Mouse (Mus musculus) kidney, embryonic 14.5 days (tissue): ENCODE results near the gene Ntrk3. TPM values are rescaled to one million over a fixed set of nuclear protein-coding genes. Genes with fewer than 3 reads are reported as not detected.

Experiments
- ATAC-seq: fragments of 200-750 bp; cut with Nextera tagmentation; 2 replicates; pipeline ENCODE4 v1.8.0; 2017; ENCODE audit warnings: moderate number of reproducible peaks, mild to moderate bottlenecking, moderate TSS enrichment, moderate library complexity; ENCODE audit not compliant: low FRiP score, low TSS enrichment
- H3K27ac ChIP-seq: fragments of 300-500 bp; sonication (generic); 2 replicates; pipeline ENCODE4 v1.5.1; 2014; ENCODE audit warnings: low read depth, mild to moderate bottlenecking, low read length, moderate library complexity, mixed read lengths
- H3K27me3 ChIP-seq: fragments of 300-500 bp; sonication (generic); 2 replicates; pipeline ENCODE4 v1.6.1; 2014; ENCODE audit warnings: mild to moderate bottlenecking, low read length; ENCODE audit not compliant: control insufficient read depth, insufficient read depth
- H3K36me3 ChIP-seq: fragments of 300-500 bp; sonication (generic); 2 replicates; pipeline ENCODE4 v1.6.1; 2014; ENCODE audit warnings: low read length, mixed read lengths; ENCODE audit not compliant: control insufficient read depth, insufficient read depth
- H3K4me1 ChIP-seq: fragments of 300-500 bp; sonication (generic); 2 replicates; pipeline ENCODE4 v1.6.1; 2014; ENCODE audit warnings: low read length, mixed read lengths; ENCODE audit not compliant: control insufficient read depth, insufficient read depth
- H3K4me2 ChIP-seq: fragments of 300-500 bp; sonication (generic); replicated peaks from 2 replicates; pipeline ENCODE4 v1.6.1; 2014; ENCODE audit warnings: low read depth, mild to moderate bottlenecking, low read length
- H3K4me3 ChIP-seq: fragments of 300-500 bp; sonication (generic); 2 replicates; pipeline ENCODE4 v1.5.1; 2014; ENCODE audit warnings: mild to moderate bottlenecking, low read length
- H3K9ac ChIP-seq: fragments of 300-500 bp; sonication (generic); 2 replicates; pipeline ENCODE4 v1.6.1; 2014; ENCODE audit warnings: low read depth, mild to moderate bottlenecking, low read length, moderate library complexity
- H3K9me3 ChIP-seq: fragments of 300-500 bp; sonication (generic); 2 replicates; pipeline ENCODE4 v1.6.1; 2016; ENCODE audit warnings: low read length; ENCODE audit not compliant: control insufficient read depth
- WGBS: fragments of 180-500 bp; shearing (Covaris S2); extraction: QIAGEN DNeasy Blood & Tissue Kit; methylation state at CpG from one replicate; pipeline ENCODE4 v1.1.7; 2014; 5-methylcytosine and 5-hydroxymethylcytosine counted together
- polyA plus RNA-seq: library from polyadenylated mRNA; unstranded; fragments of >200 nt; fragmentation: Nextera tagmentation; extraction: Ambion mirVana; gene quantifications from 2 replicates; pipeline ENCODE4 v1.2.1, GENCODE M21; 2014

Ntrk3 gene
- polyA plus RNA-seq, 1 experiment from 2014 or later = 5.1 TPM

DNA sequence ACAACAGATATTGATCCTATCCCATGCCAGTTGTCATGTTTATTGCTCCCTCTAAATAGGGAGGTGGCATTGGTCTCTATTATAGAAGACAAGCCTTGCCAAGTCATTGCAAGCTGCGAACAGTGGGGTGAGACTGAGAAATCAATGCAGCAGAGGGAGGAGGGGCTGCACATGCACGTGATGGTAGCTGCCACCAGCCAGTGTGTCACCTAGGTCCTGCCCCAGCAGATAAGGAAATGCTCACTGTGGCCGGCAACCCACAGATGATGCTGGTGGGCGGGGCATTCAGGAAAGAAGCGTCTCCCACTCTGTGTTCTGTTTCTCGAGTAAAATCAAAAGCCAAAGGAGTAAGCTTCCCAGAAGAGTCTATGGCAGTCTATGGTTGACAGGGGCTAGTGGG, 154.1 kb downstream of the Ntrk3 start:
- Histone ChIP-seq H3K27ac (no peak overlapping the region), H3K4me2 (no peak overlapping the region), H3K27me3 (peaks cover 37% of the 10 kb centered on the region), H3K36me3 (no peaks in the 10 kb centered on the region), H3K4me3 (no peak overlapping the region), H3K4me1 (no peaks in the 10 kb centered on the region), H3K9ac (no peak overlapping the region), H3K9me3 (no peaks in the 10 kb centered on the region)
- ATAC-seq = no peak
- WGBS = 57% methylated on average over 6 of the region's 6 CpGs

DNA sequence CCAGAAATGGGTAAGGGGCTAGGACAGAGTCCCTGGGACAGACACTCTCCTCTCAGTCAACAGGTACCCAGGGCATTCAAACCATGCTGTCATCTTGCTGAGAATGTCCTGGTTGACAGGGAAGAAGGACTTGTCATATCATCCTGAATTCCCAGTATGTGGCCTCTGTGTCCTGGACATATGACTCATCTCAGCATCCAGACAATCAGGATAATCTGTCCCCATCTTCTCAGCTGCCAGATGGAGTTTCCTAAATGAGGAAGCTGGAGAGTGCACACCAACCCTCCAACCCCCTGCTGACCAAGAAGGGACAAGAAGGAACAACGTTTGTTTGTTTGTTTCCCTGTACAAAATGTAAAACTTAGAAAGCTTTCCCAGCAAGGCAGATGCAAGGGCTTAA, 156.5 kb downstream of the Ntrk3 start:
- Histone ChIP-seq H3K36me3 (no peaks in the 10 kb centered on the region), H3K27ac (no peak overlapping the region), H3K9me3 (no peaks in the 10 kb centered on the region), H3K4me3 (no peak overlapping the region), H3K4me2 (no peak overlapping the region), H3K27me3 (peaks cover 45% of the 10 kb centered on the region), H3K9ac (no peak overlapping the region), H3K4me1 (no peaks in the 10 kb centered on the region)
- 70% methylated on average over 1 of the region's 1 CpGs for WGBS
- ATAC-seq = no peak

DNA sequence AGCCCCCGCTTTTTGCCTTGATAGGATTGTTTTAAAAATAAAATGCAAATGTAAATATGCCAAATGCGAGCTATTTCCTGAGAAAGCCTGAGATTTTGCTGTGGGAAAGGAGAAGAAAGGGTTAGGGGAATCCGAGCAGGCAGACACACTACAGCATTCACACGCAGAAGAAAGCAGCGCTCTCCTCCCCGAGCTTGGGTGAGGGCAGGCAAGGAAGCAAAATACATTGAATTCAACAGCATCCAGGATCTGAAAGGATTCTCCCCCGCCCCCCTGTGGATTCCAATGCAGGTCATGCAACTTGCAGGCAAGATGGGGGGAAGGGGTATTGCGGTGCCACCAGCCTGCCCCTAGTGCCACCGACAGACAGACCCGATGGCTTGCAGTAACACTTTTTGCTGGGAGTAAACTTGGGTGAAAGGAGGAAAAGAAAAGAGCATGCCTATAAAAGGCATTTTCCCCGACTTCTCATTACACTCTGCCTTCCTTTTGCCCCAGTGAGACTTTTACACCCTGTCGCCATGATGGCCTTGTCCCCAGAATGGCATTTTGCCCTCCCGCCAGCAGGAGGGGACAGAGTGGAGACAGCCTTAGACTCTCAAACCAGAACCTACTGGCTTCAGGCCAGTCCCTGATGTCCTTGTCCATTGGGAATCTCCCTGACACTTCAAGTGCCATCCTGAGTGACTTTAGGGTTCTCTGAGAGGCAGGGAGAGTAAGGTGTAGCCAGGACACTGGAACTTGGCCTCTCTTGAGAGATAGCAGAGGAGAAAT, 158.2 kb downstream of the Ntrk3 start:
- no peak for ATAC-seq
- Histone ChIP-seq H3K9ac (0 out of 2 replicates have a peak overlapping the region, but pooled peaks have one; percentile 19), H3K4me3 (peak overlapping the region; percentile 45), H3K4me2 (peak overlapping the region; percentile 83), H3K27me3 (peaks cover 52% of the 10 kb centered on the region), H3K9me3 (no peaks in the 10 kb centered on the region), H3K27ac (no peak overlapping the region), H3K36me3 (no peaks in the 10 kb centered on the region), H3K4me1 (no peaks in the 10 kb centered on the region)
- 6% methylated on average over 13 of the region's 13 CpGs for WGBS

DNA sequence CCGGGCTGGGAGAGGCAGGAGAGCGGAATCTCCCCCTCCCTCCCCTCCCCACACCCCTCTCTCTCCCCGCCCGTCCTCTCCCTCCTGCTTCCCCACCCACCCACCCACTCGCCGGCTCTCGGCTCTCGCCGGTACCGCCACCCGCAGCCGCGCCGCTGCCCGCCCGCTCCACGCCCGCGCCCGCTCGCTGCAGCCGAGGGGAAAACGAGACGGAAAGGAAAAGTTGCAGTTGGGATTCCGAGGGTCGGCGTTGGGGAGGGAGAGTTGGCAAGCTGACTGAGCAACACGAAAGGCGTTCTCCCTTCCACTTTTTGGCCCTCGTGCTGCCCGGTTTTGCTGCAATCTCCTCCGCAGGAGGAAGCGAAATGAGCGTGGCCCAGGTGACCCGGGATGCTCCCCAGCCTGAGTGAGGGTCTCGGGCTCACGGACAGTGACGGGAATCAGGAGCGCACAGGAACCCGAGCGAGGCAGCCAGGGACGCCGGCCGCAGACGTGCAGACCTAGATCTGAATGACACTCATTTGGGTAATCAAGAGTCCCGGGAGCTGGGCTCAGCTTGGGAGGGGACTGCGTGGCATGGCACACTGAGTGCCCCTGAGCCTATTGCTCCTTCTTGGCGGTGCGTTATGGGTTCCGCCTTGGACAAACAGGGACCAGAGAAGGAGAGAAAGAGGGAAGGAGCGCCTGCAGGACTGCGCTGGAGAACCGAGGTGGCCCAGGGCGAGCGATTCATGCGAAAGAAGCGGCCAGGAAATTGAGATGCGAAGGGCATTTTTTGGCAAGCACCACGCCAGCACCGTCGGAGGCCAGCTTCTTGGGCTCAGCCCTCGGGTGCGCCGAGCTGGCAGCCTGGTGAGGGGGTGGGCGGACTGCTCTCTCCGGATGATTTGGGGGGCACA, 159.1 kb downstream of the Ntrk3 start:
- peak overlapping the region; percentile 19; the same call in 1 of the 2 replicates for H3K9ac ChIP-seq
- peak; percentile 24; the same call in 1 of the 2 replicates for ATAC-seq
- H3K4me3 ChIP-seq = peak overlapping the region; percentile 45
- H3K4me1 ChIP-seq = no peaks in the 10 kb centered on the region
- no peaks in the 10 kb centered on the region for H3K9me3 ChIP-seq
- peak overlapping the region; percentile 83 for H3K4me2 ChIP-seq
- WGBS = under 1% methylated on average over 62 of the region's 66 CpGs
- H3K36me3 ChIP-seq = no peaks in the 10 kb centered on the region
- peaks cover 48% of the 10 kb centered on the region for H3K27me3 ChIP-seq
- H3K27ac ChIP-seq = no peak overlapping the region

DNA sequence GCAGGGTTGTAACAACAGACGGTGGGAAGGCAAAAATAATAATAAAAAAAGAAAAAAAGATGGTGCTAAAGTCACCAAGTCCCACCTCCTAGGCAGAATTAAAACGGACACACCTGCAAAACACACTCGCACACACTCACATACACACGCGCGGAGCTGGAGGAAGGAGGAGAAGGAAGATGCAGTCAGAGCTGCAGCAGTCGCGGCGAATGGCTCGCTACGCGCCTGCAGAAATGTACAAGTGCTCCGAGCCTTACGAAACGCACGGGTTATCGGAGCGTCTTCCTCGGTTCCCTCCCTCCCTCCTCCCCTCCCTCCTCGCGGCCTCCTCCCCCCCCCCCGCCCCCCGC, 159.7 kb downstream of the Ntrk3 start:
- Histone ChIP-seq H3K27me3 (peaks cover 41% of the 10 kb centered on the region), H3K9me3 (no peaks in the 10 kb centered on the region), H3K4me1 (no peaks in the 10 kb centered on the region), H3K9ac (peak overlapping the region; percentile 45; the same call in 1 of the 2 replicates), H3K4me2 (peak overlapping the region; percentile 83), H3K27ac (no peak overlapping the region), H3K36me3 (no peaks in the 10 kb centered on the region), H3K4me3 (peak overlapping the region; percentile 45)
- ATAC-seq = peak; percentile 40
- WGBS = 0% methylated on average over 16 of the region's 23 CpGs

DNA sequence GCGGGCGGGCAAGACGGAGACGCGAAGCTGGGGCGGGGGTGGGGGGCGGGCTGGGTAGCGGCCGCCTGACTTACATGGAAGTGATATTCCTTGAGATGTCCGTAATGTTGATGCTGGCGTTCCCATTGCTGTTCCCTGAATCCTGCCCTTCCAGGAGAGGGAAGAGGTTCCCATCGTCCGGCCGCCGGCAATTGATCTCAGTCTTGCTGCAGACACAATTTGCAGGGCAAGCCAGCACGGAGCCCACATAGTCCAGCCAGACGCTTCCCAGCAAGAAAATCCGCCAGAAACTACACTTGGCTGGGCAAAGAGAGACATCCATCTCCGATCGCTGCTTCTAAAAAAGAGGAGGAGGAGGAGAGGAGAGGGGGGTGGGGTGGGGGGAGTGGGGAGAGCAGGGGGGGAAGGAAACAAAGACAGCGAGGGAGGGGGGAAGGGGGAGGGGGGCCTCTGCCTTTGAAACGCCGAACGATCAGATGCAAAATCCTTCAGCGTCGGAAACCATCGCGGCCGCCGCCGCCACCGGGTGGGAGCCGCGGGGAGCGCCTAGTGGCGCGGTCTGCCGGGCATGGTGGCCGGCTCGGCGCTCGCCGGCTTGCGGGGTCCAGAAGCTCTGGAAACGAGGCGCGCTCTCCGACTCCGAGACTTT, 160.2 kb downstream of the Ntrk3 start:
- Histone ChIP-seq H3K36me3 (no peaks in the 10 kb centered on the region), H3K4me1 (no peaks in the 10 kb centered on the region), H3K4me3 (peak overlapping the region; percentile 45), H3K9ac (peak overlapping the region; percentile 45; the same call in 1 of the 2 replicates), H3K4me2 (peak overlapping the region; percentile 83), H3K27ac (no peak overlapping the region), H3K27me3 (peaks cover 40% of the 10 kb centered on the region), H3K9me3 (no peaks in the 10 kb centered on the region)
- WGBS = under 1% methylated on average over 40 of the region's 49 CpGs
- ATAC-seq = peak; percentile 26

DNA sequence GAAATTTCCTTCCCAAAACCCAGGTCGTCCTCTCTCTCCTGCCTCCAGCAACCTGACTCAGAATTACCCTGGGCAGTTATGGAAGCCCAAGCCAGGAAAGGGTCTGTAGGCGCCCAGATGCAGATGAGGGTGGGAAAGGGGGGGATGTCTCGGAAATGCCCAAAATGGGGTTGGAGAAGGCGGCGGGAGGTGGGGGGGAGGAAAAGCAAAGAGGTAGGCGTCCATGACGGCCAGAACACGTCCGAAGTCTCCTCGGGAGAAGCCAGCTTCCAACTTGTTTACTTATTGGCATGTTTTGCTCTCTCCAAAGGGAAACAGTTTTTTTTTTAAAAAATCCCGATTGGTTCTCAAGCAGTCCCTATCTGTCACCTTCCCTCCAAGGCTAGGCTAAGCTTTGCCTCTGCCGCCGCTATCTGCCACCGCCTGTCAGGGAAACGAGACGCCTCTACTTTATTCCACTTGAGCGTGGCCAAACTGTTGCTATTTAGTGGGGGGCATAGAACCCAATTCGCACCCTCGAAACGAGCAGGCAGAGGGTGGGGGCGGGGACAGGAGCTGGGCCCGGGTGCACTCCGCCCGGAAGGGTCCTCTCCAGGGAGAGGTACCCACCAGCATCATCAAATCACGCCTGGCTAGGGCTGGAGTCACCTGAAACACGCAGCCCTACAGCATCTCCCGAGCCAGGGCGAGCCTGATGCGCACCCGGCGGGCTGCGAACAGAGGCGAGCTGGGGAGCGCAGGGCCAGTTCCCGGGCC, 160.9 kb downstream of the Ntrk3 start:
- WGBS = 1% methylated on average over 32 of the region's 35 CpGs
- H3K9ac ChIP-seq = peak overlapping the region; percentile 45; the same call in 1 of the 2 replicates

DNA sequence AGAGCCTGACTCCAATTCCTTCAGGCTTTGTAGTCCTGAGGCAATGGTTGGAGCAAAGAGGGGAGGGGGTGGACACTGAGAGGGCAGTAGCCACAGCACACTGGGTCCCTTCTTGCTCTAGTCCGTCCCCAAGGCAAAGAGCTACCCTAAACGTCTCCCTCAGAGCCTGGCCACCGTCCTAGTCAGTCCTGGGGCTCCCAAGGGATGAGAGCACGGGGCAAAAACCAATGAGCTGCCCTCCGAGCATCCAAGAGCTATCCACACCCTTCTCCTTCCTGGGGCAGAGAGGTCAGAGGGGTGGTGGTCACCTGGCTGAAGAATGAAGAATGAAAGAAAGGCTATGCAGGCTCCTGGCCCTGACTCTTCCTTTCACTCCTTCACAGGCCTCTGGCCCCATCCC, 161.6 kb downstream of the Ntrk3 start:
- Histone ChIP-seq H3K27me3 (peaks cover 38% of the 10 kb centered on the region), H3K4me3 (peak overlapping the region; percentile 45; the same call in 1 of the 2 replicates)

More for the DNA sequence above, 160.9 kb downstream of the Ntrk3 start:
- Histone ChIP-seq H3K27me3 (peaks cover 40% of the 10 kb centered on the region), H3K27ac (no peak overlapping the region), H3K4me3 (peak overlapping the region; percentile 45), H3K36me3 (no peaks in the 10 kb centered on the region), H3K4me1 (no peaks in the 10 kb centered on the region), H3K4me2 (peak overlapping the region; percentile 83), H3K9me3 (no peaks in the 10 kb centered on the region)
- peak; percentile 56; the same call in 1 of the 2 replicates for ATAC-seq

More for the DNA sequence above, 161.6 kb downstream of the Ntrk3 start:
- no peak overlapping the region for H3K27ac ChIP-seq
- WGBS = 26% methylated on average over 5 of the region's 5 CpGs
- no peaks in the 10 kb centered on the region for H3K9me3 ChIP-seq
- H3K4me2 ChIP-seq = peak overlapping the region; percentile 83; the same call in 1 of the 2 replicates
- H3K9ac ChIP-seq = 0 out of 2 replicates have a peak overlapping the region, but pooled peaks have one; percentile 37
- no peaks in the 10 kb centered on the region for H3K4me1 ChIP-seq
- no peak for ATAC-seq
- no peaks in the 10 kb centered on the region for H3K36me3 ChIP-seq
